Mouse (Mus musculus): Measurements from ENCODE around the gene Pik3ca.
A peak's percentile ranks its signal among the peaks of the same experiment; 100 is the strongest.

Gene Pik3ca

GRCm38 (mm10) chr3:32496711-32497070 is 99.2 kb downstream of the Pik3ca start:
- DNase-seq (ENCODE audit: low read depth, low spot score): no peak

DNA sequence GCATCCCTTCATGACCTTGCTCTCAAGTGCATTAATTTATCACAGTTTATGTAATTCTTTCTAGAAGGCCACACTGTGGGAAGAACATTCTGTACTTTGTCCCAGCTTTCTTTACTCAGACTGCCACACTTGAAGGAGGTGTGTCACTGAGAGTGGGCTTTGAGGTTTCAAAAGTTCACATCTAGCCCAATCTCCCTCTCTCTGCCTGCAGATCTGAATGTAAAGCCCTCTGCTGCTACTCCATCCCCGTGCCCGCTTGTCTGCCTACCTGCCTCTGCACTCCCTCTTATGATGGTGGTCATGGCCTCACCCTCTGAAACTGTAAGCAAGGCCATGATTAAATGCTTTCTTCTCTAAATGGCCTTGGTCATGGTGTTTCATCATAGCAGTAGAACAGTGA is 102.9 kb downstream of the Pik3ca start:
- DNase-seq (ENCODE audit: low read depth, low spot score): no peak

DNA sequence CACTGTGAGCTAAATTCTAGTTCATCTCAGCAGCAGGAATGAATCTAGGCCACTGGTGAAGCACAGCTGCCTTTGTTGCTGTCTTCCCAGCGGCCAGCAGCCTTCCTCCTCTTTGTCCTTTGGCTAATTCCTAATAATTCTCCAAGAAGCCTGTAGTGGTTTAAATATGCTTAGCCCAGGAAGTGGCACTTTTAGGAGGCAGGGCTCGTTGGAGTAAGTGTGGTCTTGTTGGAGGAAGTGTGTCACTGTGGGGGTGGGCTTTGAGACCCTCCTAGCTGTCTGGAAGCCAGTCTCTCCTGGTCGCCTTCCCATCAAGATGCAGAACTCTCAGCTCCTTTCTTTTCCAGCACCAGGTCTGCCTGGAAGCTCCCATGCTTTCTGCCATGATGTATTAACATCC is 108.4 kb downstream of the Pik3ca start:
- DNase-seq (ENCODE audit: low read depth, low spot score): no peak

DNA sequence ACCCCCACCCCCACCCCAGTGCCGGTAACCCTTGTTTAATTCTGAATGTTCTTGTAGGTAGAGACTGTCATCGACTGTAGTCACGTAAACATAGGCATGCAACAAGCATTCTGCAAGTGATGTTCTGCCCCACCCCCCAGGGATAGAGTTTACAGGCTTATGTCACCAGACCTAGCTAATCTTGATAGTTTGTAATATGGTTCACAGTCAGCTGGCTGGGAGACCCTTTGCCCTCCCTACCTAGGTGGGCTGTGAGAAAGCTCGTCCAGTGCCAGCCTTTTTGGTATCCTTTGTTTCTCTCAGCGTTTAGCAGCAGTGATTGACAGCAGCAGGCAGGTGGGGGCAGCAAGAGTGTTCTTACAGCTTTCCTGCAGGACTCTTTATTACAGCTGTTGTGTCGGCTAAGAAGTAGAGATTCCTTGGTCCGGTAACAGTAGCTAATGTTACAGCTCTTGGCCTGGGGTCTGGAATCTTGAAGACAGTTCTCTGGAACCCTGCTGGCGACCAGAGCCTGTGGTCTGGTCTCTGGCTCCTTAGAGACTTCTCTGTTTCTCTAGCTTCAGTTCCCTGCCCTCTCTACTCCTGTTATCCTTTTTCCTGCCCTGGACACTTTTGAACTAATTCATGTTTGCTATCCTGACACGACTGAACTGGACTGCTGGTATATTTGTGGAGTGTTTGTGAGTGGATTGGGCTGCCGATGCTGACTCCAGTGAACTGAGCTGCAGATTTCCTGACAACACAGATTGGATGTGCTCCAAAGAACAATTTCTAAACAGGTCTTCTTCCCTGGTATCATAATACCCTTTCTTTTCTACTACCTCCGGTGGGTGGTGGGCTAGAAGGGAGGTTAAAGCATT is 109.1 kb downstream of the Pik3ca start:
- no peak for DNase-seq (ENCODE audit: low read depth, low spot score)

GRCm38 (mm10) chr3:32508666-32509324 is 111.3 kb downstream of the Pik3ca start:
- peak; percentile 88 for DNase-seq (ENCODE audit: low read depth, low spot score)

GRCm38 (mm10) chr3:32509496-32510374 is 112.3 kb downstream of the Pik3ca start, which contains the start of gene Zfp639:
Gene Zfp639 (plus strand): TSS chr3:32510259.
- DNase-seq (ENCODE audit: low read depth, low spot score): peak; percentile 15

- peak; percentile 95 for DNase-seq (ENCODE audit: low read depth, low spot score)
Observed at GRCm38 (mm10) chr3:32510375-32511190, 113.1 kb downstream of the Pik3ca start.

DNA sequence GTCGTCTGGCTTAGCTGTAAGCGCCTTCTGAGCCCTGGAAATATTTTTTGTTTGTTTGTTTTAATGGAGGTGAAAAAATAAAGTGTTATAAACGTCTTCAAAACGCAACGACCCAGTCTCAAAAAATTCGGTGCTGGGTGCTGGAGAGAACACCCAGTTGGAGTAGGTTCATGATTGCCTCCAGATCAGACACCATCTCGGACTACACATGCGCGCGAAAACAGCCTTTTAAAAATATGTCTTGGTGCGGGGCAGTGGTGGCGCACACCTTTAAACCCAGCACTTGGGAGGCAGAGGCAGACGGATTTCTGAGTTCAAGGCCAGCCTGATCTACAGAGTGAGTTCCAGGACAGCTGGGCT is 113.7 kb downstream of the Pik3ca start:
- peak; percentile 51 for DNase-seq (ENCODE audit: low read depth, low spot score)

GRCm38 (mm10) chr3:32512686-32513284 is 115.3 kb downstream of the Pik3ca start:
- DNase-seq (ENCODE audit: low read depth, low spot score): no peak

- no peak for DNase-seq (ENCODE audit: low read depth, low spot score)
Observed at GRCm38 (mm10) chr3:32513528-32513927, 116.1 kb downstream of the Pik3ca start.

Data from CD4-positive helper T cell, adult 2 months (primary cell).